Mouse (Mus musculus): ENCODE data around the gene Krt80. TPM values are rescaled to one million over a fixed set of nuclear protein-coding genes. Genes with fewer than 3 reads are reported as not detected.

Gene Krt80
- 8.7 and 9.0 TPM in 2 replicates for polyA plus RNA-seq (2015; fragmentation: Nextera tagmentation; extraction: Ambion mirVana)

- WGBS: 17% methylated on average over 22 of the region's 22 CpGs
These were observed at the start of gene Krt80 for GRCm38 (mm10) chr15:101370101-101370911. Krt80 (minus strand) TSS chr15:101370162.

GRCm38 (mm10) chr15:101418950-101419349 is 49.0 kb upstream of the Krt80 start:
- H3K36me3 ChIP-seq (ENCODE audit: control insufficient read depth, insufficient read depth): no peaks in the 10 kb centered on the region
- H3K4me2 ChIP-seq (ENCODE audit: low read depth, low read length): no peak overlapping the region
- H3K9me3 ChIP-seq (replicated peaks; ENCODE audit: control insufficient read depth, low read length): no peaks in the 10 kb centered on the region
- no peak overlapping the region for H3K27ac ChIP-seq (ENCODE audit: low read length)
- no peaks in the 10 kb centered on the region for H3K27me3 ChIP-seq (ENCODE audit: control insufficient read depth, insufficient read depth, low read length)
- 69% methylated on average over 4 of the region's 4 CpGs for WGBS
- no peak overlapping the region for H3K9ac ChIP-seq (ENCODE audit: low read length)
- H3K4me1 ChIP-seq (ENCODE audit: control insufficient read depth, insufficient read depth, low read length): no peaks in the 10 kb centered on the region
- H3K4me3 ChIP-seq (ENCODE audit: low read length): no peak overlapping the region
- no peak for ATAC-seq (replicated peaks; ENCODE audit: extremely low read depth, insufficient read depth, low FRiP score)

More at GRCm38 (mm10) chr15:101370101-101370911, at the start of gene Krt80:
- Histone ChIP-seq H3K4me3 (ENCODE audit: low read length) (peak within 1 kb of the TSS; percentile 10; the same call in 1 of the 2 replicates), H3K9me3 (replicated peaks; ENCODE audit: control insufficient read depth, low read length) (no peaks in the 10 kb centered on the region), H3K9ac (ENCODE audit: low read length) (peak within 1 kb of the TSS; percentile 53), H3K36me3 (ENCODE audit: control insufficient read depth, insufficient read depth) (no peaks in the 10 kb centered on the region), H3K27me3 (ENCODE audit: control insufficient read depth, insufficient read depth, low read length) (no peaks in the 10 kb centered on the region), H3K27ac (ENCODE audit: low read length) (peak within 1 kb of the TSS; percentile 91), H3K4me2 (ENCODE audit: low read depth, low read length) (peak within 1 kb of the TSS; percentile 38), H3K4me1 (ENCODE audit: control insufficient read depth, insufficient read depth, low read length) (peaks cover 67% of the 10 kb centered on the region)
- peak; percentile 87 for ATAC-seq (replicated peaks; ENCODE audit: extremely low read depth, insufficient read depth, low FRiP score)

GRCm38 (mm10) chr15:101414807-101415565 is 45.0 kb upstream of the Krt80 start:
- 50% methylated on average over 11 of the region's 11 CpGs for WGBS
- Histone ChIP-seq H3K27ac (ENCODE audit: low read length) (no peak overlapping the region), H3K4me1 (ENCODE audit: control insufficient read depth, insufficient read depth, low read length) (0 out of 2 replicates have a peak, but pooled peaks cover 3% of the 10 kb centered on the region), H3K9ac (ENCODE audit: low read length) (no peak overlapping the region), H3K9me3 (replicated peaks; ENCODE audit: control insufficient read depth, low read length) (no peaks in the 10 kb centered on the region), H3K27me3 (ENCODE audit: control insufficient read depth, insufficient read depth, low read length) (peaks cover 23% of the 10 kb centered on the region), H3K4me2 (ENCODE audit: low read depth, low read length) (no peak overlapping the region), H3K4me3 (ENCODE audit: low read length) (no peak overlapping the region), H3K36me3 (ENCODE audit: control insufficient read depth, insufficient read depth) (no peaks in the 10 kb centered on the region)
- ATAC-seq (replicated peaks; ENCODE audit: extremely low read depth, insufficient read depth, low FRiP score): no peak

GRCm38 (mm10) chr15:101413916-101414635 is 44.1 kb upstream of the Krt80 start:
- 0 out of 2 replicates have a peak, but pooled peaks cover 3% of the 10 kb centered on the region for H3K4me1 ChIP-seq (ENCODE audit: control insufficient read depth, insufficient read depth, low read length)
- no peak overlapping the region for H3K27ac ChIP-seq (ENCODE audit: low read length)
- no peaks in the 10 kb centered on the region for H3K9me3 ChIP-seq (replicated peaks; ENCODE audit: control insufficient read depth, low read length)
- no peak overlapping the region for H3K4me3 ChIP-seq (ENCODE audit: low read length)
- H3K27me3 ChIP-seq (ENCODE audit: control insufficient read depth, insufficient read depth, low read length): peaks cover 23% of the 10 kb centered on the region
- no peak overlapping the region for H3K9ac ChIP-seq (ENCODE audit: low read length)
- 43% methylated on average over 7 of the region's 7 CpGs for WGBS
- ATAC-seq (replicated peaks; ENCODE audit: extremely low read depth, insufficient read depth, low FRiP score): no peak
- H3K36me3 ChIP-seq (ENCODE audit: control insufficient read depth, insufficient read depth): no peaks in the 10 kb centered on the region
- H3K4me2 ChIP-seq (ENCODE audit: low read depth, low read length): no peak overlapping the region

- H3K27ac ChIP-seq (ENCODE audit: low read length): no peak overlapping the region
- 30% methylated on average over 31 of the region's 31 CpGs for WGBS
- peaks cover 23% of the 10 kb centered on the region for H3K27me3 ChIP-seq (ENCODE audit: control insufficient read depth, insufficient read depth, low read length)
- H3K4me3 ChIP-seq (ENCODE audit: low read length): peak overlapping the region; percentile 17
- no peak for ATAC-seq (replicated peaks; ENCODE audit: extremely low read depth, insufficient read depth, low FRiP score)
- H3K36me3 ChIP-seq (ENCODE audit: control insufficient read depth, insufficient read depth): no peaks in the 10 kb centered on the region
- no peak overlapping the region for H3K9ac ChIP-seq (ENCODE audit: low read length)
- H3K9me3 ChIP-seq (replicated peaks; ENCODE audit: control insufficient read depth, low read length): no peaks in the 10 kb centered on the region
- H3K4me1 ChIP-seq (ENCODE audit: control insufficient read depth, insufficient read depth, low read length): 0 out of 2 replicates have a peak, but pooled peaks cover 3% of the 10 kb centered on the region
- no peak overlapping the region for H3K4me2 ChIP-seq (ENCODE audit: low read depth, low read length)
These were observed 42.2 kb upstream of the Krt80 start for GRCm38 (mm10) chr15:101412188-101412587.

- Histone ChIP-seq H3K27me3 (ENCODE audit: control insufficient read depth, insufficient read depth, low read length) (peaks cover 23% of the 10 kb centered on the region), H3K4me2 (ENCODE audit: low read depth, low read length) (0 out of 2 replicates have a peak within 1 kb of the TSS, but pooled peaks have one; percentile 6), H3K27ac (ENCODE audit: low read length) (0 out of 2 replicates have a peak within 1 kb of the TSS, but pooled peaks have one; percentile 4), H3K4me3 (ENCODE audit: low read length) (no peak within 1 kb of the TSS; the same call in 1 of the 2 replicates), H3K36me3 (ENCODE audit: control insufficient read depth, insufficient read depth) (no peaks in the 10 kb centered on the region), H3K4me1 (ENCODE audit: control insufficient read depth, insufficient read depth, low read length) (0 out of 2 replicates have a peak, but pooled peaks cover 3% of the 10 kb centered on the region), H3K9ac (ENCODE audit: low read length) (no peak within 1 kb of the TSS), H3K9me3 (replicated peaks; ENCODE audit: control insufficient read depth, low read length) (no peaks in the 10 kb centered on the region)
- WGBS: 34% methylated on average over 2 of the region's 2 CpGs
- no peak for ATAC-seq (replicated peaks; ENCODE audit: extremely low read depth, insufficient read depth, low FRiP score)
These were observed 40.8 kb upstream of the Krt80 start, which contains the start of gene Krt7 for GRCm38 (mm10) chr15:101410775-101411174. Krt7 (plus strand) TSS chr15:101411043.

GRCm38 (mm10) chr15:101398269-101398668 is 28.3 kb upstream of the Krt80 start:
- no peak overlapping the region for H3K4me2 ChIP-seq (ENCODE audit: low read depth, low read length)
- no peak overlapping the region for H3K27ac ChIP-seq (ENCODE audit: low read length)
- no peaks in the 10 kb centered on the region for H3K4me1 ChIP-seq (ENCODE audit: control insufficient read depth, insufficient read depth, low read length)
- no peaks in the 10 kb centered on the region for H3K36me3 ChIP-seq (ENCODE audit: control insufficient read depth, insufficient read depth)
- H3K9me3 ChIP-seq (replicated peaks; ENCODE audit: control insufficient read depth, low read length): no peaks in the 10 kb centered on the region
- 68% methylated on average over 8 of the region's 8 CpGs for WGBS
- ATAC-seq (replicated peaks; ENCODE audit: extremely low read depth, insufficient read depth, low FRiP score): no peak
- H3K27me3 ChIP-seq (ENCODE audit: control insufficient read depth, insufficient read depth, low read length): no peaks in the 10 kb centered on the region
- no peak overlapping the region for H3K4me3 ChIP-seq (ENCODE audit: low read length)
- H3K9ac ChIP-seq (ENCODE audit: low read length): no peak overlapping the region

- Histone ChIP-seq H3K9ac (ENCODE audit: low read length) (no peak overlapping the region), H3K4me3 (ENCODE audit: low read length) (no peak overlapping the region), H3K9me3 (replicated peaks; ENCODE audit: control insufficient read depth, low read length) (no peaks in the 10 kb centered on the region), H3K4me1 (ENCODE audit: control insufficient read depth, insufficient read depth, low read length) (no peaks in the 10 kb centered on the region), H3K27ac (ENCODE audit: low read length) (no peak overlapping the region), H3K36me3 (ENCODE audit: control insufficient read depth, insufficient read depth) (no peaks in the 10 kb centered on the region), H3K4me2 (ENCODE audit: low read depth, low read length) (no peak overlapping the region), H3K27me3 (ENCODE audit: control insufficient read depth, insufficient read depth, low read length) (no peaks in the 10 kb centered on the region)
- no peak for ATAC-seq (replicated peaks; ENCODE audit: extremely low read depth, insufficient read depth, low FRiP score)
- WGBS: 80% methylated on average over 2 of the region's 2 CpGs
These were observed 27.7 kb upstream of the Krt80 start for GRCm38 (mm10) chr15:101397683-101398082.

Measured in heart, embryonic 16.5 days (tissue).